Mouse (Mus musculus) spleen, postnatal 4 days (tissue): ENCODE data around the gene Il18rap.
A peak's percentile ranks its signal among the peaks of the same experiment; 100 is the strongest.

ENCODE experiments used
- DNase-seq, 2 experiments: peaks; one replicate each; pipeline ENCODE4 v3.0.0; 2022; ENCODE audit warnings: low spot score in 2 of 2

The Il18rap gene

DNA sequence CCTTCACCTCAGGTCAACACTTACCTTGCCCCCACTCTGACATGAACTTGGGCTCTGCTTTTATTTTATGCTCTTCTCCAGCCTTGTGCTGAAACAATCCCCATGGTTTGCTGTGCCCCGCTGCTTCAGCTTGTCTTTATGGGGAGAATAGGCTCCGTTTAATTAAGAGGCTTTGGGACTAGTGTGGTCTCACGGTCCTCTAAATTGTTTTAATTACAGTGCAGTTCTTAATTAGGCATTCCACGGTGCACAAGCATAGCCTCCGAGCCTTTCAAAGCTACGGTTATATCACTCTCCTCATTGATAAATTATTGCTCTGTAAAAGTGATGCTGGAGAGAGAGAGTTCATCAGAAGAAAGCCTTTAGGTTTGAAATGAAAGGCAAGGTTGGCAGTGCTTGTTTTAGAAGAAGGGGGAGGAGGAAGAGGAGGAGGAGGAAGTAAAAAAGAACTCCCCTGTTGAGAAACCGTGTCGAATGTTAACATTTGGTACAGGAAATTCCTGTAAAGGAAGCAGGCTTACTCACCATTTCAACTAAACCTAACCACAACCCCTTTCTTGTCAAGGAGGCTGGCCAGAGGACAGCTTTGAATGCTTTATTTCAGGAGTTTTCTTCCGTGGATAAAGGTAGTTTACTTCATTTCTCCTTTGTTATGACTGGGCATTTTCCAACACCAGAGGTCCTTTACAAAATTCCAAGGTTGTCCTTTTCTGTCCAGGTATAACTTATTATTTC, at the start of gene Il18rap:
Gene Il18rap (plus strand): TSS at position 512 of the 735 bp plus-strand sequence.
- no peak for DNase-seq

- DNase-seq: peak; percentile 48 to 70
Measured at GRCm38 (mm10) chr1:40465477-40466430, 49.4 kb upstream of the Il18rap start, which contains the start of gene Il18r1. Il18r1 (plus strand) TSS chr1:40465552.

DNA sequence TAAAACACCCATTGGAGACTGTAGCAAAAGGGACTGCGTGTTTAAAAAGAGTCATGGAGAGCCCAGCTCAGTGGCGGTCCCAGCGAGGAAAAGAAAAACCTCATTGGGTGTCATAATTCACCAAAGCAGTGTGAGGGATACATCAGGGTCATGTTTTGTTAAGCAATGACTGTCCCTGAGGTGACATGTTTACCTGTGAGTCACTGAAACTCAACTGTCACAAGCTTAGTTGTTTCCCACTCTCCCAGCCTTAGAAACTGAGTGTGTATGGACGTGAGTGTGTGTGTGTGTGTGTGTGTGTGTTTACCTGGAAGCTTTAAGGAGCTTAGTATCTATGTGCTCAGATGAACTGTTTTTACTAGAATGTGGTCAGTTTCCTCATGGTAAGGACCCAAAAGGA, 47.9 kb upstream of the Il18rap start:
- no peak for DNase-seq

DNA sequence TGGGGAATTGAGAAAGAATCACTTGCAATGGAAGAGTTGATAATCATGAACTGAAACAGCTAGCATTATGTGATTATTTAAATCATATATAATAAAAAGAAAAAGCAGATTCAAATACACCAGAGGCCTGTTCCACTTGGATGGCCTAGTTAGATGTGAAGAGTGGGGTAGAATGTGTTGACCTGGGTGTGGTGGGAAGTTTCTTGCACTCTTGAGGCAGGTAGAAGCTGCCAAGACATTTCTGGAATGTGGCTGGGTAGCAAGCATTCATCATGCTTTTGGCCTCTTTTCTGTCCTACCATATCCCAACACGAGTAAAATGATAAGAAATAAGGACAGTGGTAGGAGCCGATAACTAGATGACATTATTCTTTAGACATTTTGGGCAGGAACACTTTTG, 46.4 kb upstream of the Il18rap start:
- DNase-seq: no peak

GRCm38 (mm10) chr1:40469900-40470299, 45.3 kb upstream of the Il18rap start:
- no peak for DNase-seq

DNA sequence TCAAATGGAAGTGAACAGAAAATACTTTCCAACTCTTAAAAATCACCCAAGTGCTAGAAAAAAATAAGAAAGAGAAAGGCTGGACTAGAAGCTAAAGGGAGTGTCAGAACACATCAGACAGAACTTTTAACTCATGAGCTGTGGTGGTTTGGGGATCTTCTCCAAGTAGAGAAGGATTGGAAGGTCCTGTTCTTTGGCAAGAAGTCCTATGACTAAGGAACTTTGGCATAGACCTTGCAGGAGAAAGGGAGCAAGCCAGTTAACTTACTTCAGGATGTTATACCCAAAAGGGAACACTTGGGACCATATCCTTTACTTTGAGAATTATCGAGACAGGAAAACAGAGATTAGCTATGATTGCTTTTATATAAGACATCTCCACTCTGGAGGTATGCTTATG, 42.8 kb upstream of the Il18rap start:
- no peak for DNase-seq

GRCm38 (mm10) chr1:40473640-40474039, 41.5 kb upstream of the Il18rap start:
- DNase-seq: no peak

DNA sequence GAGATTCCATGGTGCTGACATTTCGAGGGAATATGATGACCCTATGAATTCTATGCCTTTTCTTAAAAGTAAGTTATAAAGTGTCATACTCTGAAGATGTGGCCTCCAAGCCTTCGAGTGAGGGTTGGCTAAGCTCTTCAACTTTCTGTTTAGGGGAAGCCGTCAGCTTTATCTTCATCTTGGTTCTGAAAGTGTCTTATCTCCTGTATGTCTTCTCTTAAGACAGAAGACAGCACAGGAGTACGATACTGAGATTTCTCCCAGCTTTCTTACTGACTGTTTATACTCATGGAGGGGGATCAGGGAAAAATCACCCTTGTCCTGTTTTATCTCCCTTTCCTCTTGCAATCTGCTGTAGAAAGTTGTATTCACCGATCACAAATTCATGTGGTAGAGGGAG, 40.8 kb upstream of the Il18rap start:
- no peak for DNase-seq

DNA sequence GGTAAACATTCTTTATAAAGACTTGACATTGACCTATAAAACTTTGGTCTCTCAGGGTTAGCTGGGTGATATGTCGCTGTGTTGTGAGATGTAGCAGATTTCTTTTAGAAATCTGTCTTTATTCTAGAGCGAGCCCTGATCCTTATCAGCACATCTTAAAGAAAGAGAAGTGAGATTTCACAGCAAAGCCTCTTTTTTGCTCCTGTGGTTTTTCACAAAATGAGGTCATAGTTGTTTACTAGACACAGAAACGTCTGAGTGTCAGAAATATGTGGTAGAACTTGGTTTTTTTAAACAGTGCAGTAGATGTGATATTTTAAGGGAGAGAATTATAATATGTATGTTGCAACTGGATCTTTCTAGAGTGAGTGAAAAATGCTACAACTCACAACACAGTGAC, 39.5 kb upstream of the Il18rap start:
- no peak for DNase-seq

DNA sequence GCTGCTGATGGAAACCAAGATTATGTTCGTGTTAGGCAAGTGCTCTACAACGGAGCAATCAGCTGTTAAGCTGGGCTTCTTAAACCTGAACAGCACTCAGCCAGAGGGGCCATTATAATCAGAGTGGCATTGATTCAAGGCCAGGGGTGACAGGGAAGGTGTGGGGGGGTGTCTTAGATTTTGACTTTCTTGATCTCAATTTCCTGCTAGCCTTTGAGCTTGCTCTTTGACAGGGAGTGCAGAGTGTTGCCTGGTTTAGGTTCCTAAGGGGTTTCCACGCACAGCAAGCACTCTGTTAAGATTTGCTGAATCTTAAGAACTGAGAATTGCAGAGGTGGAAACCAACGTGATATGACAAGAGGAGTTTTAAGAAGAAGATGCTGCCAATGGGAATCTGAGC, 38.4 kb upstream of the Il18rap start:
- DNase-seq: peak in 1 of 2 experiments; percentile 41

DNA sequence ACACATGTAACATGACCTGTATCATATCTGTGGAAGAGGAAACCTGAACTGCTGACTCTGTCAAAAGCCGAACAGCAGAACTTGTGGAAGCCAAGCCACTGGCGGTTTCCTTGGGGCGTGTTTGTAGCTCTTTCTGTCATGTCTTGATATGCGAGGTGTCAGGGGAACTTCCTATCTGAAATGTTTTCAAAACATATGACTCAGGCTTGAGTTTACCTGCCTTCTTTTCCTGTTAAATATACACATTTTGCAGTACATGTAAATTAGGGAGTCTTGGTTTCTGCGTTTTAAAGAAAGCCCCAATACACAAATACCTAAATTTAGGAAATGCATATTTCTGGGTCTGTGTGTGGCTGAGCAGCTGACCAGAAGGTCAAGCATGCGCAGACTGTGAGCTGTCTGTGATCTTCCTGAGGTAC, 35.6 kb upstream of the Il18rap start:
- peak in 1 of 2 experiments; percentile 60 for DNase-seq

DNA sequence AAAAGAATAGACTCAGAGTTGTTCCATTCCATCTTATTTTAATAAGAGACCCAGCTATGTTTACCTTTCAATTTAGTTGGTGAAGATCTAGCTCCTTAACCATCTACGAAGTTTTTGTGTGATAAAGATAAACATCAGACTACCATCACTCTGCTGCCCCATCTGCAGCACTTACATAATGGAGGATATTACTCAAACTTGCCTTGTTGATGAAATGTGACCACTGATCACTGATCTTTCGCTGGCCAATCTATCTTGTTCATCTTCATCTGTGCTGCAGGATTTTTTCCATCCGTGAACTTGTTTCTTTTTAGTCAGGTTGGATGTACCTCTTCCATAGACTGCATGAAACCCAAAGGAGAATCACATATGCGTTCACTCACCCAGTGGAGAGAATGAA, 20.6 kb upstream of the Il18rap start:
- no peak for DNase-seq

GRCm38 (mm10) chr1:40499708-40500107, 15.5 kb upstream of the Il18rap start:
- DNase-seq: no peak

DNA sequence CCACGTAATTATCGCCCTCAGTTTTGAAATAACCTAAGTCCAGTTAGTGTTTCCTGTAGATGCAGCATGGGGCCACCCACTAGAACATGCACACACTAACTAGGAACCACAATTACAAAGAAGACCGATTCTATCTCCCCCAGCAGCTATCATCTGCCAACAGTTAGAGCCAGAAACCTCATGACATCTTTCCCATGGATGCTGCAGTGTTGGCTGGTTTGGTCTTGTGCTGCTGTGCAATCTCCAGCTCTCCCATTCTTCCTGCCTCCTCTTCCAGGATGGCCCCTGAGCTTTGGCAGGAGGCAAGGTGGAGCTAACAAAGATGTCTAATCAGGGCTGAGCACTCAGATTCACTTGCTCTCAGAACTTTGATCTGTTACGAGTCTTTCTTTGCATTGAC, 14.0 kb upstream of the Il18rap start:
- DNase-seq: no peak

DNA sequence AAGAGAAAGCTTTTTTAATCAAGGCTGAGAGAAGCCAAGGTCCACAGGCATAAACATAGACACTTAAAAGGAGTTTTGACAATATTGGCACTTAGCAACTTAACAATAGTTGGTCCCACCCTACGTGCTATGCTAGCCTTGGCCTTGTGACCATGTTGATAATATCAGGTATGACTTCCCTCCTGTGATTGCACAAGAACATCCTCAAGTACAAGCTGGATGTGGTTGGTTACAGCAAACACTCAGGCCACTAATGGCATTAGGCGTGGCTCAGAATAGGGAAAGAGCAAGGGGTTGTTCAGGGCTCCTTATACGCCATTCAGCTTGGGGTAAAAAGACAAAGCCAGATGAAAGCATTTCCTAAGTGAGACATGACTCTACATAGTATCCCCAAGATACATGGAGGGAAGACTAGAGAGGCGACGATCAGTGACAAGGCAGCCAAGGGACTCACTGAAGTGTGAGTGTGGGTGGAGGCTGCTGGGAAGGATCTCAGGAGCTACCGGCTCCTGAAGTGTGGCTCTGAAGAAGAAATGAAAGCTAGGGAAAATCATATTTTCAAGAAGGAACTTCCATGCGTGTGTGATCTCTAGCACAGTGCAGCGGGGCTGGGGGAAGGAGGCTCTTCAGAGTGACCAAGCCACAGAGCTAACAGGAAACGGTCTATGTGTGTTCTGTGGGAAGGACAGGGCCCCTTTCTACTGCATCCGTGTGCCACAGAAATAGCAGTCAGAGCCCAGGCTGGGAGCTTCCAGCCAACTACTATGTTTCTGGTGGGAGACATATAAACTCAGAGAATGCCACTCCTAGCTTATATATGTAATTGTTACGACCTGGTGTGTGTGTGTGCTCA, 13.4 kb upstream of the Il18rap start:
- no peak for DNase-seq

DNA sequence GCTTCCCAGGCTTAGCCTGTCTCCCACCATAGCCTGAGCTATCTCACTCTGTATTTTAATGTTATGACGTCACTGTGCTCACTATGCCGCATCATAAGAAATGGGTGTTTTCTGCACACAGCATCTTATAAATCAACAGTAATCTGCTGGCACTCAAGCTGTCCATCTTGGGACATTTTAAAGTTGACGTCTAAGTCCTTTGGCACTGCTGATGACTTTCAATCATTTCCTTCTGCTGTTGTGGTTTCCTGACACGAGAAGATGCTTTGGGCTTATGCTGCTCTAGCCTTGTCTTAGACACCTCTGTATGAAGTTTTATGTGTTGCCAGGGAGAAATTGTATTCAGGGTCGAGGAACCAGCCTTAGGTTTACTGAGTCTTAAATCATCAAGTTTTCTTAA, 10.6 kb upstream of the Il18rap start:
- DNase-seq: no peak

DNA sequence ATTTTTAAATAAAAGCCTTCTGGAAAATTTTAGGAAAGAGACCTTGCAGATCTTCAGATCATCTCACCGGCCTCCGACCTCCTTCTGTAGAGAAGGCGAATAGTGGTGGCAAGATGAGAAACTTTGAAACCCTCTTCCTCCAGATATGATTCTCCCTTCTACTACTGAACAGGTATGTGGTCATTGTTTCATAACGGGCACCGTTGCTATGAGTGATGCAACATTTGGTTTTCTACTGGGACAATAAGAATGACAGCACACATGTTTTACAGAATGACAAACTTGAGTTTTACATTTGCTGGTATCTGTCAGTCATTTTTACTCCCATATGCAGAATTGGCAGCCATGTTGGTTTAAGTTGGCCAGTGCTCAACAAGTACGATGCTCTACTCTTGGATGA, 1.2 kb downstream of the Il18rap start:
- DNase-seq: no peak

- DNase-seq: no peak
Measured at GRCm38 (mm10) chr1:40522918-40523317, 7.8 kb downstream of the Il18rap start.

GRCm38 (mm10) chr1:40523971-40524722, 9.0 kb downstream of the Il18rap start:
- DNase-seq: no peak

GRCm38 (mm10) chr1:40529287-40529686, 14.1 kb downstream of the Il18rap start:
- DNase-seq: no peak

- DNase-seq: no peak
Measured at GRCm38 (mm10) chr1:40537577-40537976, 22.4 kb downstream of the Il18rap start.
